Mouse (Mus musculus): ENCODE data around the gene Olfr1109.

The Olfr1109 gene

DNA sequence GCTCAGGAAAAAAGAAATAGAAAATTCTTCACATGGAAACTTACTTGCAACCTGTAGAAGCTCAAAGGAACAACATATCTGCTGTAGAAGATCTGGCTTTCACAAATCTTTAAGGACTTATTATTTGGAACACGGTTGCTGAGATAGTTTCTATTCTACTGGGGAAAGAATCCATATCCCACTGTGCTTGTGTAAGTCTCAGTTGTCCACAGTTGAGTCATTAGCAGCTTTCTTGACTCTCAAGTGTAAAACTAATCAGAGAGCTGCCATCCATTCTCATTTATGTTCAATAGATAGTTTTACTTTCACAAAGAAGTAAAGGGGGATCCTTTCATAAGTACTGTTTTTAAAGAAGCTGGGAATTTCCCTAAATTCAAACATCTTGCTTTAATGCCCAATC lies at the start of gene Olfr1109:
TSS of gene Olfr1109 (minus strand) at position 101 of the 400 bp plus-strand sequence.
- in situ Hi-C loops (cut with MboI; ENCODE audit: low sequenced_read_pairs), result no loop called here

DNA sequence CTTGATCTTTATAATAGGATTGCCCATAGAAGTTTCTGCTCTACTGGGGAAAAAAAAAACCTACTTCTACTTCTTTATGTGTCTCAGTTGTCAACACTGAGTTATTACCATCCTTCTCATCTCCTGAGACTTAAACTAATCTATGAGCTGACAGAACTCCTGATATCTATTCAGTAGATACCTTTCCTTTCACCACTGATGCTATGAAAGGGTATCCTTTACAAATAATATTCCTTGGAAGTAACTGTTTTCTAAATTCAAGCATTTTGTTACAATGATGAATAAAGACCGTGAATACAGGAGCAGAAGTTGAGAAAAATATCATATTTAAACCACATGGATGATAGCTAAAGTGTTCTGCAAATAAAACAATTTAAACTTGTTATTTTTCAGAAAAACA lies 44.4 kb upstream of the Olfr1109 start, which contains the start of gene Olfr1110:
TSS of gene Olfr1110 (minus strand) at position 101 of the 400 bp plus-strand sequence.
- in situ Hi-C loops (cut with MboI; ENCODE audit: low sequenced_read_pairs), result no loop called here

DNA sequence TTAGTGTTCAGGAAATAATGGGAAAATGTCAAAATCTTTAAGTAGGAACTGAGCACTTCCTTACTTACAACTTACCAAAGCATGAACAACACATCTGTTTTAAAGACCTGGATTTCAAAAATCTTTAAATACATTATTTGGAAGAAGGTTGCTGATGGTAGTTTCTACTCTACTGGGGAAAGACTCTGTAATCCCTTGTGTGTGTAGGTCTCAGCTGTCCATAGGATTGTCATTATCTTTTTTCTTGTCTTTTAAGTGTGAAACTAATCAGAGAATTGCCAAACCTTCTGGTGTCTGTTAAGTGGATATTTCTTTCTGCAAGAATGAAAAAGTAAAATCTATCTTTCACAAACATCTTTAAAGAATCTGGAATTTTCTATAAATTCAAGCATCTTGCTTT lies 18.7 kb upstream of the Olfr1109 start, which contains the start of gene Olfr259:
TSS of gene Olfr259 (minus strand) at position 101 of the 400 bp plus-strand sequence.
- in situ Hi-C loops (cut with MboI; ENCODE audit: low sequenced_read_pairs), result no loop called here

GRCm38 (mm10) chr2:87075717-87076116 lies 20.1 kb downstream of the Olfr1109 start, which contains the start of gene Olfr1107:
Gene Olfr1107 (minus strand): TSS chr2:87075817.
- in situ Hi-C loops (cut with MboI; ENCODE audit: low sequenced_read_pairs), result no loop called here

DNA sequence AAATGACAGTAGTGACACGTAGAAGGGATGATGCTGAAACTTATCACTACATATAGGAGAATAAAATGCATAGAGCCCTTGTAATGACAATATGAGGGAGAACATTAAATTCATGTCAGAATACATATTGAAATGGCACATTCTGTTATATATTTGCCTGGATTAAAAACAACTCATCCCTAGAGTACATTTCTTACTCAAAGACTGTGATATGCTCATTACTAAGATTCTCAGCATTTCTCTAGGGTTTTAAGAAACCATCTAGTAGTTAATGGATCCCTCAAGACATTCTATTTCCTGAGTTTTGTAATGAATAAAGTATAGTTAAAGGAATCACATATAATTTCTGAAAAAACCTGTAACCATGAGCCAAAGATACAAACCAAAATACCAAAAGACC lies 43.6 kb downstream of the Olfr1109 start, which contains the start of gene Olfr1106:
TSS of gene Olfr1106 (minus strand) at position 101 of the 400 bp plus-strand sequence.
- in situ Hi-C loops (cut with MboI; ENCODE audit: low sequenced_read_pairs), result no loop called here

Measured in CH12F3 (cell line).